Mouse (Mus musculus) lung, embryonic 15.5 days (tissue): ENCODE data around the gene Tmem160. TPM values are rescaled to one million over a fixed set of nuclear protein-coding genes. Genes with fewer than 3 reads are reported as not detected.

Experiments used
- ATAC-seq: fragments of 200-750 bp; cut with Nextera tagmentation; 2 replicates; pipeline ENCODE4 v1.8.0; 2017; ENCODE audit warnings: moderate number of reproducible peaks, borderline replicate concordance; ENCODE audit not compliant: low FRiP score, low TSS enrichment; ENCODE audit errors: extremely low read depth
- H3K27ac ChIP-seq: fragments of 300-500 bp; sonication (generic); 2 replicates; pipeline ENCODE4 v1.5.1; 2015; ENCODE audit warnings: moderate library complexity, mild to moderate bottlenecking, inconsistent platforms
- H3K27me3 ChIP-seq: fragments of 300-500 bp; sonication (generic); 2 replicates; pipeline ENCODE4 v1.6.1; 2015; ENCODE audit warnings: inconsistent platforms
- H3K36me3 ChIP-seq: fragments of 300-500 bp; sonication (generic); 2 replicates; pipeline ENCODE4 v1.6.1; 2015; ENCODE audit warnings: inconsistent platforms
- H3K4me1 ChIP-seq: fragments of 300-500 bp; sonication (generic); 2 replicates; pipeline ENCODE4 v1.6.1; 2015; ENCODE audit warnings: inconsistent platforms
- H3K4me2 ChIP-seq: fragments of 300-500 bp; sonication (generic); 2 replicates; pipeline ENCODE4 v1.6.1; 2015; ENCODE audit warnings: inconsistent platforms, mild to moderate bottlenecking, moderate library complexity
- H3K4me3 ChIP-seq: fragments of 300-500 bp; sonication (generic); 2 replicates; pipeline ENCODE4 v1.5.1; 2015; ENCODE audit warnings: mild to moderate bottlenecking, inconsistent platforms
- H3K9ac ChIP-seq: fragments of 300-500 bp; sonication (generic); 2 replicates; pipeline ENCODE4 v1.6.1; 2015; ENCODE audit warnings: inconsistent platforms
- H3K9me3 ChIP-seq: fragments of 300-500 bp; sonication (generic); 2 replicates; pipeline ENCODE4 v1.6.1; 2016; ENCODE audit warnings: inconsistent platforms
- WGBS: fragments of 180-500 bp; shearing (Covaris S2); methylation state at CpG from one replicate; pipeline ENCODE4 v1.1.7; 2015; 5-methylcytosine and 5-hydroxymethylcytosine counted together
- polyA plus RNA-seq: library from polyadenylated mRNA; unstranded; fragments of >200 nt; fragmentation: Nextera tagmentation; extraction: Ambion mirVana; gene quantifications from 2 replicates; pipeline ENCODE4 v1.2.1, GENCODE M21; 2015

Tmem160 gene
- polyA plus RNA-seq, 1 experiment from 2014 or later = 43.2 TPM

DNA sequence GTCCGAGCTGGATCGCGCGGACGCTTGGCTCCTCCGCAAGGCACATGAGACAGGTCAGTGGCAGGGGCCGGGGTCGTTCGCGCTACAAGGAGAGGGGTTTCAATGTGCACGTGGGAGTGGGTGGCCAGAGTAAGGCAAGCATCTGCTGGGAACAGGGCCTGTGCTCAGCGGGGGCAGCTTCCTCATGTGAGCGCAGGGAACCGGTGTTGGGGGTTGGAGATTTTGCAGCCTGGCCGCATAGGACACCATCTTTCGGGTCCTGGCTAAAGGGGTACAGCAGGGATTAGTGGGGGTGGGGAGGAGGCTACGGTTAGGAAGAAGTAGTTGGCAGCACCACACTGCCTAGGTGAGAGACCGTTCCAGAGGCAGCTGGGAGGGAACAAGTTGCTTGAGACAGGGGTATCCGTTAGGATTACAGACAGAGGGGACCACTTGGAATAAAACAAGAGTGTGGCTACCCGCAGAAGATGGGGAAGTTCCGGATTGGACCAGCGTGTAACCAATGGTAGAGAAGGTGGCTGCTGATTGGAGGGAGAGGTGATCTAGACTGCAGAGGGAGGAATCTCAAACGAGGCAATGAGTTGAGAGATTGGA, 636 bp downstream of the Tmem160 start:
- peak overlapping the region; percentile 91 for H3K4me2 ChIP-seq
- ATAC-seq = peak; percentile 55
- 0 out of 2 replicates have a peak overlapping the region, but pooled peaks have one; percentile 15 for H3K27ac ChIP-seq
- under 1% methylated on average over 23 of the region's 23 CpGs for WGBS
- H3K9ac ChIP-seq = peak overlapping the region; percentile 66
- H3K4me1 ChIP-seq = peaks cover 9% of the 10 kb centered on the region; the same call in 1 of the 2 replicates
- H3K9me3 ChIP-seq = no peaks in the 10 kb centered on the region
- no peaks in the 10 kb centered on the region for H3K27me3 ChIP-seq
- no peaks in the 10 kb centered on the region for H3K36me3 ChIP-seq
- H3K4me3 ChIP-seq = peak overlapping the region; percentile 78

- Histone ChIP-seq H3K4me3 (no peak overlapping the region), H3K4me2 (no peak overlapping the region), H3K9me3 (no peaks in the 10 kb centered on the region), H3K27ac (no peak overlapping the region), H3K9ac (no peak overlapping the region), H3K4me1 (peaks cover 9% of the 10 kb centered on the region; the same call in 1 of the 2 replicates), H3K27me3 (no peaks in the 10 kb centered on the region), H3K36me3 (no peaks in the 10 kb centered on the region)
- ATAC-seq = no peak
- WGBS = 87% methylated on average over 14 of the region's 14 CpGs
These were observed 2.4 kb downstream of the Tmem160 start for GRCm38 (mm10) chr7:16455016-16455415.

DNA sequence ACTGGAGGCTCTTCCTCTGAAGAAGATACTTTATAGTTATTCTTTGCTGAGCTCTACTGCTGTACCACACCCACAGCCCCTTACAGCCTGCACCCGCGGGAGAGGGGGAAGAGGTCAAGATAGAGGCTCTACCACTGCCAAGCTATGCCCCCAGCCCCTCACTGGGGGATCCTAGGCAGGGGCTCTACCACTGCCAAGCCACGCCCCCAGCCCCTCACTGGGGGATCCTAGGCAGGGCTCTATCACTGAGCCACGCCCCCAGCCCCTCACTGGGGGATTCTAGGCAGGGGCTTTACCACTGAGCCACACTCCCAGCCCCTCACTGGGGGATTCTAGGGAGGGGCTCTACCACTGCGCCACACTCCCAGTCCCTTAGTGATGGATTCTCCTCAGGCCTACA, 3.7 kb downstream of the Tmem160 start:
- no peak overlapping the region for H3K9ac ChIP-seq
- ATAC-seq = no peak
- H3K4me1 ChIP-seq = peaks cover 9% of the 10 kb centered on the region; the same call in 1 of the 2 replicates
- H3K9me3 ChIP-seq = no peaks in the 10 kb centered on the region
- H3K4me2 ChIP-seq = no peak overlapping the region
- no peak overlapping the region for H3K4me3 ChIP-seq
- H3K27ac ChIP-seq = no peak overlapping the region
- 83% methylated on average over 4 of the region's 5 CpGs for WGBS
- H3K36me3 ChIP-seq = no peaks in the 10 kb centered on the region
- no peaks in the 10 kb centered on the region for H3K27me3 ChIP-seq

DNA sequence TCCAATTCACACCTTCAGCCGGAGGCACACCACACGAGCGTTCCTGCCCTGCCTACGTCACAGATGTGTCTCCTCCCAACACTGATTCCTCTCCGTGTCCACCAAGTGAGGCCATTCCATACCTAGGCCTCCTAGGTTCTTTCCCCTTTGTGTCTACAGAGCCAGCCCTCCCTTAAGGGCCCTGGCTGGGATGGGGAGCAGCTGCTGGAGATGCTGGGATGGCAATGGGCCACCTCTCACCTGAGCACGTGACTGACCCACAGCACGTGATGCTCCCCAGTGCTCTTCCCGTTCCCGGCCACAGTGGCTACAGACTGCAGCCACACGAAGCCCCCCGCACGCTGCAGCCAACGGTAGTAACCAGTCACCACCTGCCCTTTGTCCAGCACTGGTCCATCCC, 8.0 kb downstream of the Tmem160 start:
- Histone ChIP-seq H3K27me3 (no peaks in the 10 kb centered on the region), H3K9ac (no peak overlapping the region), H3K4me1 (no peaks in the 10 kb centered on the region), H3K9me3 (no peaks in the 10 kb centered on the region), H3K4me3 (no peak overlapping the region), H3K4me2 (no peak overlapping the region), H3K27ac (no peak overlapping the region), H3K36me3 (no peaks in the 10 kb centered on the region)
- WGBS = 52% methylated on average over 13 of the region's 13 CpGs
- no peak for ATAC-seq

- H3K4me2 ChIP-seq = no peak overlapping the region
- ATAC-seq = no peak
- no peak overlapping the region for H3K9ac ChIP-seq
- H3K27me3 ChIP-seq = no peaks in the 10 kb centered on the region
- WGBS = 63% methylated on average over 6 of the region's 6 CpGs
- no peak overlapping the region for H3K27ac ChIP-seq
- no peaks in the 10 kb centered on the region for H3K36me3 ChIP-seq
- no peaks in the 10 kb centered on the region for H3K4me1 ChIP-seq
- H3K4me3 ChIP-seq = no peak overlapping the region
- no peaks in the 10 kb centered on the region for H3K9me3 ChIP-seq
These were observed 8.6 kb downstream of the Tmem160 start for GRCm38 (mm10) chr7:16461151-16461550.

DNA sequence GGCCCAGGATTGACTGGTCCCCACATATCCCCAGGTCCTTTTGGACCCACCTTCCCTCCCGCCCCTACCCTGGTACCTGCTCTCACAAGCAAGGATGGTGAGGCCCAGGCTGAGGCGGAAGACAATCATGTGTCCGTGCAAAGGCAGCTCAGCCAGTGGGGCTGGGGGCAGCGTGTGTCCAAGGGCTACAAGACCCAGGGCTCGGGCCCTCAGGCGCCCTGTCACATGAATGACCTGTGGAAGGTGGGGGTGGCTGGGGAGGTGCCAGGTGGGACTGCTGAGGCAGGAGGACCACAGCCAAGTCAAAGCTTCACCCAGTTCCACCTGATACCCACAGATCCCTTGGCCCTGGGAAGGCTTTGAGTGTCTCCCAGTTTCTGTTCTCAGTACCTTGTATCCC, 9.1 kb downstream of the Tmem160 start:
- Histone ChIP-seq H3K4me2 (no peak overlapping the region), H3K9me3 (no peaks in the 10 kb centered on the region), H3K9ac (no peak overlapping the region), H3K4me1 (no peaks in the 10 kb centered on the region), H3K4me3 (no peak overlapping the region), H3K27me3 (no peaks in the 10 kb centered on the region), H3K27ac (no peak overlapping the region), H3K36me3 (no peaks in the 10 kb centered on the region)
- WGBS = 72% methylated on average over 6 of the region's 6 CpGs
- ATAC-seq = no peak

GRCm38 (mm10) chr7:16463214-16463613, 10.6 kb downstream of the Tmem160 start:
- no peaks in the 10 kb centered on the region for H3K4me1 ChIP-seq
- 1% methylated on average over 14 of the region's 14 CpGs for WGBS
- no peaks in the 10 kb centered on the region for H3K9me3 ChIP-seq
- no peaks in the 10 kb centered on the region for H3K36me3 ChIP-seq
- no peak overlapping the region for H3K27ac ChIP-seq
- no peak overlapping the region for H3K4me3 ChIP-seq
- H3K9ac ChIP-seq = no peak overlapping the region
- ATAC-seq = no peak
- no peak overlapping the region for H3K4me2 ChIP-seq
- H3K27me3 ChIP-seq = peaks cover 3% of the 10 kb centered on the region; the same call in 1 of the 2 replicates

- no peak for ATAC-seq
- H3K9me3 ChIP-seq = no peaks in the 10 kb centered on the region
- H3K9ac ChIP-seq = no peak overlapping the region
- WGBS = 11% methylated on average over 8 of the region's 8 CpGs
- no peak overlapping the region for H3K27ac ChIP-seq
- no peaks in the 10 kb centered on the region for H3K36me3 ChIP-seq
- H3K4me2 ChIP-seq = no peak overlapping the region
- no peak overlapping the region for H3K4me3 ChIP-seq
- H3K27me3 ChIP-seq = peaks cover 21% of the 10 kb centered on the region; the same call in 1 of the 2 replicates
- H3K4me1 ChIP-seq = no peaks in the 10 kb centered on the region
These were observed 12.6 kb downstream of the Tmem160 start for GRCm38 (mm10) chr7:16465160-16465559.

DNA sequence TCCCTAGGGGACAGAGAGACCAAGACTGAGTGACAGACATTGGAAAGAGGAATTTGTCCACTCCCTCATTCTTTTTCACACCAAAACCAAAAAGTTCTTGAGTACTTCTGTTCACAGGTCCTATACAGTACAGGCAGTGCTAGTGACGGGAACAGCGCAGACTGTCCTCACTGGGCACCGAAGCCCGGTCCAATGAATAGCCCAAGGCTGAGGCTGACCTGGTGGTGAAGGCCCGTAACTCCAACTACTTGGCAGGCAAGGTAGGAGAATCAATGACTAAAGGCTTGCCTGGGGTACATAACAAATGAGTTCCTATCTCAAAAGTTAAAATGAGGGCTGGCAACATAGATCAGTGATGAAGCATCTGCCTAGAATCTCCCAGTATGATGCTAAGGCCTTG, 13.0 kb downstream of the Tmem160 start:
- Histone ChIP-seq H3K4me3 (no peak overlapping the region), H3K36me3 (no peaks in the 10 kb centered on the region), H3K4me2 (no peak overlapping the region), H3K4me1 (no peaks in the 10 kb centered on the region), H3K27me3 (peaks cover 25% of the 10 kb centered on the region; the same call in 1 of the 2 replicates), H3K9me3 (no peaks in the 10 kb centered on the region), H3K27ac (no peak overlapping the region), H3K9ac (no peak overlapping the region)
- 82% methylated on average over 5 of the region's 5 CpGs for WGBS
- no peak for ATAC-seq

- no peak overlapping the region for H3K27ac ChIP-seq
- no peaks in the 10 kb centered on the region for H3K9me3 ChIP-seq
- H3K36me3 ChIP-seq = no peaks in the 10 kb centered on the region
- ATAC-seq = no peak
- WGBS = 46% methylated on average over 4 of the region's 4 CpGs
- H3K4me2 ChIP-seq = no peak overlapping the region
- no peak overlapping the region for H3K9ac ChIP-seq
- no peaks in the 10 kb centered on the region for H3K4me1 ChIP-seq
- H3K4me3 ChIP-seq = no peak overlapping the region
- H3K27me3 ChIP-seq = peaks cover 35% of the 10 kb centered on the region
These were observed 14.0 kb downstream of the Tmem160 start for GRCm38 (mm10) chr7:16466565-16466964.

DNA sequence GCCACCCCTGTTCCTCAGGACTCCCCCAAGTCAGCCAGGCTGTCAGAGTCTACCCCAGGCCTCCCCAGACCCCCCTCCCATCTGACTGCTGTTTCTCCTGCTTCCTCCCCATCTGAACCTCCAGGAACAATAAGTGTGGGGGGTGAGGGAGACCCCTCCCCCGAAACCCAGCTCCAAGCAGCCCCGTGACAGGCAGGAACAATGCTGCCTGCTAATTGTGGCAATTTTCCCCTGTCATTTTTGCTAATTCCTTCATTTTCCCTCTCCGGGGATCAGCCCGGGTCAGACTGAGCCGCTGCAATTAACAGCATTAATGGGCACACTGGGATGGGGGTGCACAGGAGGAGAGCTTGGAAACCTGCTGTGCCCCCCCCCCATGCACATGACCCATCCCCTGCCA, 15.5 kb downstream of the Tmem160 start:
- no peak overlapping the region for H3K27ac ChIP-seq
- no peaks in the 10 kb centered on the region for H3K9me3 ChIP-seq
- peaks cover 49% of the 10 kb centered on the region for H3K27me3 ChIP-seq
- H3K4me2 ChIP-seq = no peak overlapping the region
- no peaks in the 10 kb centered on the region for H3K4me1 ChIP-seq
- H3K4me3 ChIP-seq = no peak overlapping the region
- 47% methylated on average over 5 of the region's 5 CpGs for WGBS
- no peaks in the 10 kb centered on the region for H3K36me3 ChIP-seq
- ATAC-seq = no peak
- no peak overlapping the region for H3K9ac ChIP-seq

GRCm38 (mm10) chr7:16471549-16471948, 19.0 kb downstream of the Tmem160 start:
- Histone ChIP-seq H3K27ac (no peak overlapping the region), H3K4me2 (no peak overlapping the region), H3K36me3 (no peaks in the 10 kb centered on the region), H3K9me3 (no peaks in the 10 kb centered on the region), H3K4me1 (peaks cover 15% of the 10 kb centered on the region), H3K27me3 (peaks cover 84% of the 10 kb centered on the region), H3K4me3 (no peak overlapping the region), H3K9ac (no peak overlapping the region)
- 39% methylated on average over 9 of the region's 9 CpGs for WGBS
- ATAC-seq = no peak
